Mouse (Mus musculus) megakaryocyte-erythroid progenitor cell, adult 5-6 weeks (primary cell): ENCODE results near the gene Hist1h3c. TPM values are rescaled to one million over a fixed set of nuclear protein-coding genes. Genes with fewer than 3 reads are reported as not detected.
"Not testable (repeated sequence)": the region's sequence is repeated elsewhere in the genome, so short reads cannot be mapped to it uniquely, and the experiment has no call there.

Experiments
- ATAC-seq: replicated peaks from 2 replicates; pipeline ENCODE4 v1.8.0; 2016; ENCODE audit warnings: mild to moderate bottlenecking, inconsistent platforms; ENCODE audit not compliant: severe bottlenecking, poor library complexity, low FRiP score, low TSS enrichment
- total RNA-seq, 2 experiments: library from RNA; stranded (forward) in 1 of 2; stranded (reverse) in 1 of 2; fragments of 200-1000, 215-1000 nt in 1 of 2; fragments of >200 nt in 1 of 2; fragmentation: Nextera tagmentation in 1 of 2; gene quantifications; 2 replicates each; pipeline ENCODE4 v1.2.3; 2014 to 2017

The Hist1h3c gene
- total RNA-seq, 2 experiments from 2014 or later: 81.7 to 555 TPM

GRCm38 (mm10) chr13:23710374-23711089, 34.9 kb downstream of the Hist1h3c start, which contains the start of gene Hfe:
Gene Hfe, minus strand, starts transcription at chr13:23710854.
- peak; percentile 73 for ATAC-seq

DNA sequence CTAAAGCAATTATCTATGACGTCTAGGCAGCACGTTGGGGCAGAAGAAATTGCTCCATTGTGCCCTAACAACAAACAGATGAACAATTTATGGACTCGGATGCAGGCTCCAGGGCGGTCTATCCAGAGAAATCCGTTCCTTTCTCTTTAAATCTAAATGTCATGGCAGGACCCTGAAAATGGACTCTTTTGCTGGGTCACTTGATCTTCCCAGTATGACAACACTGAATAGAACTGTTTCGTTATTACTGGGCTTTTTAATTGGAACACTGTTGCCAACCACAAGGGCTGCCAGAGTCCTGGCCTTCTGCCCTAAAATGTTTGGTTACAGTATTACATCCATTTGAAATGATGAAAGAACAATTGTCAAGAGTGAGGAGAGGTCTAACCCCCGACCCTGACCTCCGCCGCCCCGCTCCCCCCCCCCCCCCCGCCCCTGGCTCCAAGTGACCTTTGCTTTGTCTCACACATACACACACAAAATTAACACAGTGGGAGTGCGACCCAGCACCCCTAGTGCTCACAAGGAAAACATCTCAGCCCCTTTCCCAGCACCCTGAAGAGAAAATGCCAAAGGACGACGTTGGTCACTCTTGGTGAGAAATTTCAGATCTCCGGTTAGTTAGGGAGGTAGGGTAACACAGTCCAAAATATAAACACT, 35.6 kb downstream of the Hist1h3c start:
- ATAC-seq: no peak

DNA sequence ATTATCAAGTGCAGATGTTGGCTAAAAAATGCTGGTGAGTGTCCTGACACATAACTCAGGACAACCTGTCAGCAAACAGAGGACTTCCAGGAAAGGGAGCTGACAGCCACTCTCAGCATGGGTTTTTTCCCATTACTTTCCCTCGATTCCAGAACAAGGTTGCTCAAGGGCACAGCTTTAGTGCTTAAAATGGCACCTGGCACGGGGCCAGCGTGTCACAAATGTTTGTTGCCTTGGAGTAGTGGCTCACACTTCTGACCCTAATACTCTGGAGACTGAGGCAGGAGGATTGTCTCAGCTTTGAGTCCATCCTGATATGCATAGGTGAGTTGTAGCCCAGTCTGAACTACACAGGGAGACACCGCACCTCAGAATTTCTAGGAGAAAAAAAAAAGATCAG, 36.7 kb downstream of the Hist1h3c start:
- no peak for ATAC-seq

DNA sequence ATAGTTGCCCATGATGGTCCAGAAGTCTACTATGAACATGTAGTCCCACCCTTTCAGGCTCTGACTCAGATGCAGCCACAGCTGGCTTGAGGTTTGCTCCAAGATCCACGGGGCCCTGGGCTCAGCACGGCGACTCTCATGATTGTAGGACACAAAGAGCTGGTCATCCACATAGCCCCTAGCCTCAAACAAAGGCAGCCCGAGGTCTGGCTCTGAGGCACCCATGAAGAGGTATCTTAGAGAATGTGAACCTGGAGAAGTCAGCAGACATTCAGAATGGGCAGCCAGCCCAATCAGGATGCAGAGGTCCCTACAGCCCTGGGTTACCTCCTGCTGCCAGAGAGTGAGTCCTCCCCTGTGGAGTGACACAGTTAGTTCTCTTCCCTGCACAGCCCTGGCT, 37.4 kb downstream of the Hist1h3c start:
- no peak for ATAC-seq

DNA sequence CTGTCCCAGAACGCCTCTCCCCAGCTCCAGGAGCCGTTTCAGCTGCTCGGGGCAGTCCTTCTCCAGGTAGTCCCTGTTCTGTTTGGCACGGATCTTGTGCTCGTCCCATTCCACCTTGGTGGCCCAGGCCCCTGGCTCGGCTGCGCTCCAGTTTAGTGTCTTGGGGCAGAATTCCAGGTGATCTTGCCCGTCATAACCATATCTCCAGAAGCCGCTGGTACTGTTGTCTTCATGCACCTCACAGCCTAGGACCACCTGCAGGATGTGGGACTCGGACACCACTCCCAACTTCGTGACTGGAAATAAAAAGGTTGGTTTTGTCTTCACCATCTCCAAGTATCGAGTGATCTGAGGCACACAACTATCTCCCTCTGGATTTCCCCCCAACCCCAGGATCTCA, 38.6 kb downstream of the Hist1h3c start:
- ATAC-seq: no peak

GRCm38 (mm10) chr13:23705751-23706356, 39.5 kb downstream of the Hist1h3c start:
- no peak for ATAC-seq

GRCm38 (mm10) chr13:23702801-23703200, 42.6 kb downstream of the Hist1h3c start:
- not testable (repeated sequence) for ATAC-seq

GRCm38 (mm10) chr13:23702220-23702619, 43.2 kb downstream of the Hist1h3c start:
- no peak for ATAC-seq

GRCm38 (mm10) chr13:23700786-23701520, 44.4 kb downstream of the Hist1h3c start:
- ATAC-seq: peak; percentile 63

DNA sequence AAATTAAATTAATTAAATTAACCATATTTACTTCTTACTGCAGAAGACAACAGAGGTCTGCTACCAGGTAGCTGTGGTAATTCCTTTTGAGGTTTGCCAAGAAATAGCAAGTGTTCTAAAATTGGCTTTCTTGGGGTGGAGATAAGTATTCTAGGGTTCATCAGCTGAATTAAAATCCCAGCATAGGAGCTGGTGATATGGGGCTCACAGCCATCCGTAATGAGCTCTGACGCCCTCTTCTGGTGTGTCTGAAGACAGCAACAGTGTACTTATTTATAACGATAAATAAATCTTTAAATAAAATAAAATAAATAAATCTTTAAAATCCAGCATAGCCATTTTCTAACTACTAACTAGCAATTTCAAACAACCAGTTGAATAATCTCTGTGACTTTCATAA, 45.6 kb downstream of the Hist1h3c start:
- no peak for ATAC-seq

- ATAC-seq: no peak
Observed at GRCm38 (mm10) chr13:23698996-23699395, 46.4 kb downstream of the Hist1h3c start.

GRCm38 (mm10) chr13:23698300-23698693, 47.1 kb downstream of the Hist1h3c start, which contains the start of gene Hist1h4c:
Gene Hist1h4c, minus strand, starts transcription at chr13:23698454.
- peak; percentile 87 for ATAC-seq

GRCm38 (mm10) chr13:23697491-23698299, 47.7 kb downstream of the Hist1h3c start:
- ATAC-seq: peak; percentile 69

GRCm38 (mm10) chr13:23696061-23696474, 49.3 kb downstream of the Hist1h3c start:
- ATAC-seq: no peak

- ATAC-seq: no peak
Observed at GRCm38 (mm10) chr13:23695514-23695913, 49.9 kb downstream of the Hist1h3c start, which contains the start of gene Hist1h1t. Gene Hist1h1t, plus strand, starts transcription at chr13:23695814.
